Mouse (Mus musculus) hindbrain, embryonic 16.5 days (tissue): ENCODE results near the gene Agfg1. TPM values are rescaled to one million over a fixed set of nuclear protein-coding genes. Genes with fewer than 3 reads are reported as not detected.

Source experiments
- ATAC-seq: fragments of 200-750 bp; cut with Nextera tagmentation; 2 replicates; pipeline ENCODE4 v1.8.0; 2017; ENCODE audit warnings: moderate TSS enrichment, moderate library complexity
- H3K27ac ChIP-seq: fragments of 300-500 bp; sonication (generic); 2 replicates; pipeline ENCODE4 v1.5.1; 2014; ENCODE audit warnings: low read depth, mild to moderate bottlenecking, control low read depth, low read length, moderate library complexity
- H3K27me3 ChIP-seq: fragments of 300-500 bp; sonication (generic); replicated peaks from 2 replicates; pipeline ENCODE4 v1.6.1; 2014; ENCODE audit warnings: low read length; ENCODE audit not compliant: control insufficient read depth, insufficient read depth
- H3K36me3 ChIP-seq: fragments of 300-500 bp; sonication (generic); 2 replicates; pipeline ENCODE4 v1.6.1; 2014; ENCODE audit warnings: mild to moderate bottlenecking, low read length, moderate library complexity, mixed read lengths; ENCODE audit not compliant: control insufficient read depth, insufficient read depth
- H3K4me1 ChIP-seq: fragments of 300-500 bp; sonication (generic); 2 replicates; pipeline ENCODE4 v1.6.1; 2014; ENCODE audit warnings: low read depth, low read length; ENCODE audit not compliant: control insufficient read depth, insufficient read depth
- H3K4me2 ChIP-seq: fragments of 300-500 bp; sonication (generic); 2 replicates; pipeline ENCODE4 v1.6.1; 2014; ENCODE audit warnings: mild to moderate bottlenecking, low read length, control low read depth, moderate library complexity
- H3K4me3 ChIP-seq: fragments of 300-500 bp; sonication (generic); 2 replicates; pipeline ENCODE4 v1.5.1; 2014; ENCODE audit warnings: mild to moderate bottlenecking, low read length, control low read depth, moderate library complexity
- H3K9ac ChIP-seq: fragments of 300-500 bp; sonication (generic); 2 replicates; pipeline ENCODE4 v1.6.1; 2014; ENCODE audit warnings: low read depth, mild to moderate bottlenecking, control low read depth, low read length, moderate library complexity
- H3K9me3 ChIP-seq: fragments of 300-500 bp; sonication (generic); 2 replicates; pipeline ENCODE4 v1.6.1; 2014; ENCODE audit warnings: mild to moderate bottlenecking, low read length, moderate library complexity; ENCODE audit not compliant: control insufficient read depth
- WGBS: fragments of 180-500 bp; shearing (Covaris S2); extraction: QIAGEN DNeasy Blood & Tissue Kit; methylation state at CpG from one replicate; pipeline ENCODE4 v1.1.7; 2014; 5-methylcytosine and 5-hydroxymethylcytosine counted together
- polyA plus RNA-seq: library from polyadenylated mRNA; unstranded; fragments of >200 nt; fragmentation: Nextera tagmentation; extraction: Ambion mirVana; gene quantifications from 2 replicates; pipeline ENCODE4 v1.2.1, GENCODE M21; 2015

The Agfg1 gene
- polyA plus RNA-seq, 1 experiment from 2014 or later, result 23.9 TPM

- 79% methylated on average over 4 of the region's 4 CpGs for WGBS
- no peaks in the 10 kb centered on the region for H3K36me3 ChIP-seq
These were observed 40.4 kb upstream of the Agfg1 start for GRCm38 (mm10) chr1:82798922-82799321.

GRCm38 (mm10) chr1:82801105-82801783 is 38.0 kb upstream of the Agfg1 start:
- Histone ChIP-seq H3K27ac (no peak overlapping the region), H3K4me2 (no peak overlapping the region), H3K9me3 (no peaks in the 10 kb centered on the region), H3K27me3 (no peaks in the 10 kb centered on the region), H3K4me1 (no peaks in the 10 kb centered on the region), H3K4me3 (no peak overlapping the region), H3K9ac (no peak overlapping the region), H3K36me3 (no peaks in the 10 kb centered on the region)
- 68% methylated on average over 12 of the region's 12 CpGs for WGBS
- ATAC-seq, result peak; percentile 55; the same call in 1 of the 2 replicates

More at GRCm38 (mm10) chr1:82798922-82799321, 40.4 kb upstream of the Agfg1 start:
- H3K9me3 ChIP-seq, result no peaks in the 10 kb centered on the region
- no peak overlapping the region for H3K9ac ChIP-seq
- no peak overlapping the region for H3K4me3 ChIP-seq
- H3K27me3 ChIP-seq, result no peaks in the 10 kb centered on the region
- no peak for ATAC-seq
- H3K4me2 ChIP-seq, result no peak overlapping the region
- no peak overlapping the region for H3K27ac ChIP-seq
- no peaks in the 10 kb centered on the region for H3K4me1 ChIP-seq

GRCm38 (mm10) chr1:82803608-82804007 is 35.7 kb upstream of the Agfg1 start:
- no peak overlapping the region for H3K4me3 ChIP-seq
- 77% methylated on average over 7 of the region's 7 CpGs for WGBS
- no peaks in the 10 kb centered on the region for H3K36me3 ChIP-seq
- H3K9ac ChIP-seq, result no peak overlapping the region
- no peaks in the 10 kb centered on the region for H3K27me3 ChIP-seq
- H3K27ac ChIP-seq, result no peak overlapping the region
- ATAC-seq, result no peak
- H3K4me2 ChIP-seq, result no peak overlapping the region
- H3K9me3 ChIP-seq, result no peaks in the 10 kb centered on the region
- H3K4me1 ChIP-seq, result no peaks in the 10 kb centered on the region

GRCm38 (mm10) chr1:82804059-82804458 is 35.2 kb upstream of the Agfg1 start:
- H3K9me3 ChIP-seq, result no peaks in the 10 kb centered on the region
- no peak overlapping the region for H3K9ac ChIP-seq
- 96% methylated on average over 1 of the region's 1 CpGs for whole genome bisulfite sequencing
- no peaks in the 10 kb centered on the region for H3K4me1 ChIP-seq
- no peaks in the 10 kb centered on the region for H3K36me3 ChIP-seq
- no peak overlapping the region for H3K27ac ChIP-seq
- H3K4me2 ChIP-seq, result no peak overlapping the region
- ATAC-seq, result no peak
- no peak overlapping the region for H3K4me3 ChIP-seq
- H3K27me3 ChIP-seq, result no peaks in the 10 kb centered on the region

- no peaks in the 10 kb centered on the region for H3K9me3 ChIP-seq
- H3K27me3 ChIP-seq, result no peaks in the 10 kb centered on the region
- no peak overlapping the region for H3K9ac ChIP-seq
- 74% methylated on average over 8 of the region's 8 CpGs for WGBS
- no peak for ATAC-seq
- no peak overlapping the region for H3K27ac ChIP-seq
- no peaks in the 10 kb centered on the region for H3K4me1 ChIP-seq
- H3K4me2 ChIP-seq, result no peak overlapping the region
- H3K4me3 ChIP-seq, result no peak overlapping the region
- no peaks in the 10 kb centered on the region for H3K36me3 ChIP-seq
These were observed 32.9 kb upstream of the Agfg1 start for GRCm38 (mm10) chr1:82806391-82806790.

- no peak overlapping the region for H3K4me3 ChIP-seq
- no peaks in the 10 kb centered on the region for H3K4me1 ChIP-seq
- WGBS, result 76% methylated on average over 7 of the region's 7 CpGs
- no peaks in the 10 kb centered on the region for H3K27me3 ChIP-seq
- no peaks in the 10 kb centered on the region for H3K9me3 ChIP-seq
- H3K9ac ChIP-seq, result no peak overlapping the region
- H3K27ac ChIP-seq, result no peak overlapping the region
- H3K36me3 ChIP-seq, result no peaks in the 10 kb centered on the region
- no peak overlapping the region for H3K4me2 ChIP-seq
- no peak for ATAC-seq
These were observed 32.1 kb upstream of the Agfg1 start for GRCm38 (mm10) chr1:82807206-82807605.

GRCm38 (mm10) chr1:82808564-82808963 is 30.7 kb upstream of the Agfg1 start:
- no peak overlapping the region for H3K4me3 ChIP-seq
- 73% methylated on average over 3 of the region's 3 CpGs for WGBS
- H3K9me3 ChIP-seq, result no peaks in the 10 kb centered on the region
- no peaks in the 10 kb centered on the region for H3K36me3 ChIP-seq
- H3K9ac ChIP-seq, result no peak overlapping the region
- H3K27ac ChIP-seq, result no peak overlapping the region
- no peaks in the 10 kb centered on the region for H3K27me3 ChIP-seq
- no peak overlapping the region for H3K4me2 ChIP-seq
- ATAC-seq, result no peak
- H3K4me1 ChIP-seq, result no peaks in the 10 kb centered on the region

GRCm38 (mm10) chr1:82811766-82812165 is 27.5 kb upstream of the Agfg1 start:
- no peak overlapping the region for H3K9ac ChIP-seq
- no peaks in the 10 kb centered on the region for H3K4me1 ChIP-seq
- no peak overlapping the region for H3K4me3 ChIP-seq
- no peaks in the 10 kb centered on the region for H3K9me3 ChIP-seq
- H3K36me3 ChIP-seq, result no peaks in the 10 kb centered on the region
- H3K27me3 ChIP-seq, result no peaks in the 10 kb centered on the region
- no peak overlapping the region for H3K27ac ChIP-seq
- no peak for ATAC-seq
- no peak overlapping the region for H3K4me2 ChIP-seq
- 50% methylated on average over 1 of the region's 1 CpGs for WGBS

- Histone ChIP-seq H3K9ac (no peak overlapping the region), H3K36me3 (no peaks in the 10 kb centered on the region), H3K27ac (no peak overlapping the region), H3K4me3 (no peak overlapping the region), H3K9me3 (no peaks in the 10 kb centered on the region), H3K4me2 (peak overlapping the region; percentile 19; the same call in 1 of the 2 replicates), H3K4me1 (no peaks in the 10 kb centered on the region), H3K27me3 (no peaks in the 10 kb centered on the region)
- ATAC-seq, result 0 out of 2 replicates have a peak, but pooled peaks have one; percentile 6
- 62% methylated on average over 16 of the region's 17 CpGs for WGBS
These were observed 23.2 kb upstream of the Agfg1 start for GRCm38 (mm10) chr1:82815941-82816716.
